Mouse (Mus musculus) urinary bladder, postnatal 4 days (tissue): Measurements from ENCODE around the gene Mb.
A peak's percentile ranks its signal among the peaks of the same experiment; 100 is the strongest.

Experiments
- DNase-seq, 2 experiments: peaks; one replicate each; pipeline ENCODE4 v3.0.0; 2021 to 2022; ENCODE audit warnings: low spot score in 2 of 2

Gene Mb

GRCm38 (mm10) chr15:76979799-76980198, 70.7 kb downstream of the Mb start:
- no peak for DNase-seq

GRCm38 (mm10) chr15:76976619-76977018, 73.9 kb downstream of the Mb start:
- DNase-seq: no peak

DNA sequence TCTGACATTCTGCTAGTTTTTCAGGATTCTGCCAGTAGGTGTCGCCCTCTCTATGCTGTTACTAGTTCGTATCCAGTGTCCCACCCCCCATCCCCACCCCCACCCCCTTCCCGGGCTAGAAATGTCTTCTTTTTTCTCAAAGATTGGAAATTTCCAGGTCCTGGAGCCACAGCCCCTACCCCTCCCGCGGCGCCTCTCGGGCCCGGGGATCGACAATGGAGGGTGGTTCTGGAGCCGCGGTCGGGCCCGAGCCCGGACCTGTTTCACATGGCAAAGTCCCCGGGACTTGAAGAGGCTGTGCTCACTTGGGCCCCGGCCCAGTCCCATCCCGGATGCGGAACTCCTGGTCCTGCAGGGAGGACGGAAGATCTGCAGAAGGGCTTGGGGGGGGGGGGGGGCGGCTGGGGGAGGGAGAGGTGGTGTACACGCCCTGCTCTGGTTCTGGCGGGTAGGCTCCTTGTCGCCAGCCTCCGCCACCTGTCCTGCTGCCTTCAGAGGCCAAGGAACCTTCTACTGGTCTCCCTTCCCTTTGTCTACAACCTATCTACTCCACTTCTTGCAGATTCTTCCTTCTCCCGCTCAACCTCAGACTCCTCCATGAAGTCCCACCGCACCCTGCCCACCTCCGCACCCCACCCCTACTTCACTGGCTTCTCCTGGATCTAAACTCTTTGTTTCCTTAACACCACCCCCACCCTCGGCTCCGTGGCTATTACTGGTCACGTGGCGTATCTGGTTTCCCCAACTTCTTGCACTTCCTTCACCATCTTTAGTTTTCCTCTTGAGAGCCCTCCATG, 76.4 kb downstream of the Mb start:
- DNase-seq: peak; percentile 71 to 89

DNA sequence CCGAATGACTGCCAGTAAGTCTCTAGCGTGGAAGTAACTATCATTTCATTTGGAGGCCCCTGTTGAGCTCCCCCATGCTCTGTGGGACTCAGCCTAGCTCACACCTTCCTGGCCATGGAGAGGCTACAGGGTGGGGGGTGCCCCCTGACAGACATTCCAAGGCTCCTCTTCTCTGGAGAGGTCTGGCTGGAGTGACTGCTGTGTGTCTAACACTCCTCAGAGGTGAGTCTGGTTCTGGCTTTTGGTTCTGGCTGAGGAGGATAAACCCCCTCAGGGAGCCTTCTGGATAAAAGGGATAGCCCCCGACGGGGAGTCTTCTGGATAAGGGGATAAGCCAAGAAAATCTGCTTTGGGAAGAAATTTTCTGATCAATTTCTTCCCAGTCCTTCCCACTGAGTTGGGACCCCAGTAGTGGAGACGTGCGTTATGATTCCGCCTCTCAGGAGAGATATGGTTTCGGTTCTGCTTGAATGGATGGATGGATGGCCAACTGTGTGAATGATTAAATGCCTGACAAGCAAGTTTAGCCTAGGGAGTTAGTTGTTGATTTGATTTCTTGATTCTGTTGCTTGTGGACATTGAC, 77.1 kb downstream of the Mb start:
- no peak for DNase-seq

GRCm38 (mm10) chr15:76972661-76973060, 77.8 kb downstream of the Mb start:
- DNase-seq: no peak
